ENCODE assay signal across 9 mouse cellular contexts in the genomic region with DNA sequence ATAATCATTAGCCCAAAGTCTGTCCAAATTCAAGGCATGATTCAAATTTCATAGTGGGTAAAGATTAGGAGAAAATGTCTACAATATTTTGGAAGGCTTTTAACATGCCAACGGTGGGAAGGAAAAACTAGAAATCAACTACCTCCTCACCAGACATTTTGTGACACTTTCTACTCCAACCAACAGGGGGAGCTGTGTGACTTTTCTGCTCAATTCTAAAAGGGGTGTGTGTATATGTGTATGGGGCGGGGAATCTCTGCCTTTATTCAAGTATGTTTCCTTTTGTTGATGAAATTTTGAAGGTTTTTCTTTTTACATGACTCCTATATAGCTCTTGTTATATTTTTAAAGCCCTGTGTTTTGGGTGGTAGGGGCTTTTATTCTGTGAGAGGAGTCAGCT.
A peak's percentile ranks its signal among the peaks of the same experiment; 100 is the strongest.
DNase-seq lines count a peak whose midpoint lies in the region; ATAC-seq lines count a peak whose summit lies in the region.
"Had no signal": no experiment of that assay in that cellular context is flagged by ENCODE, and none has a peak within 500 bp of the region (broad histone marks: within the 10 kb centered on the region; RNA-seq: fewer than 3 reads in every experiment).

No protein-coding gene starts in this region.

- no peak overlapping the region for H3K27ac ChIP-seq in heart, embryonic 12.5 days (ENCODE audit: poor library complexity, severe bottlenecking)
- H3K27ac ChIP-seq: hindbrain, embryonic 15.5 days had no signal

- H3K27me3 ChIP-seq in heart, embryonic 12.5 days (replicated peaks), result no peaks in the 10 kb centered on the region
- H3K27me3 ChIP-seq: hindbrain, embryonic 15.5 days had no signal

- H3K4me2 ChIP-seq in heart, embryonic 12.5 days, result no peak overlapping the region
- H3K4me2 ChIP-seq: hindbrain, embryonic 15.5 days had no signal

- no peaks in the 10 kb centered on the region for H3K4me1 ChIP-seq in heart, embryonic 12.5 days (replicated peaks)
- H3K4me1 ChIP-seq: hindbrain, embryonic 15.5 days had no signal

- peak; percentile 39 to 73 for DNase-seq in heart, adult 18-20 months
- DNase-seq in spleen, postnatal 36 days (ENCODE audit: low spot score in 2 of 2), result peak; percentile 5 to 19
- DNase-seq in spleen, postnatal 4 days (ENCODE audit: low spot score in 2 of 2), result no peak
- DNase-seq in cerebellum, postnatal 25 days, result peak; percentile 34 to 63
- DNase-seq in kidney, adult 9 months, result peak; percentile 64
- peak; percentile 65 for DNase-seq in testis, postnatal 10 days (ENCODE audit: low spot score)
- DNase-seq in MN1 (ENCODE audit: low spot score), result no peak

- WGBS in heart, embryonic 12.5 days, result 49% methylated on average over 2 of the region's 2 CpGs

- no peak overlapping the region for H3K9ac ChIP-seq in heart, embryonic 12.5 days
- H3K9ac ChIP-seq: hindbrain, embryonic 15.5 days had no signal

- H3K4me3 ChIP-seq in heart, embryonic 12.5 days, result no peak overlapping the region
- H3K4me3 ChIP-seq: hindbrain, embryonic 15.5 days had no signal

- no peak for ATAC-seq in heart, embryonic 12.5 days (ENCODE audit: insufficient number of reproducible peaks, low FRiP score)

- H3K36me3 ChIP-seq in heart, embryonic 12.5 days, result no peaks in the 10 kb centered on the region
- H3K36me3 ChIP-seq: hindbrain, embryonic 15.5 days had no signal

- H3K9me3 ChIP-seq in heart, embryonic 12.5 days (replicated peaks), result no peaks in the 10 kb centered on the region
- H3K9me3 ChIP-seq: hindbrain, embryonic 15.5 days had no signal

Comparison
In these comparisons a context has a peak if more than half of its experiments do, and no peak if none do; other contexts are left out.
1. DNase-seq: peak in heart, adult 18-20 months (2 of 2), spleen, postnatal 36 days (2 of 2), cerebellum, postnatal 25 days (2 of 2), kidney, adult 9 months (single experiment) and testis, postnatal 10 days (single experiment); none in spleen, postnatal 4 days (0 of 2) and MN1 (single experiment).